Mouse (Mus musculus) c-Kit-negative CD71-positive TER-119-positive erythroid progenitor cells, embryonic 14.5 days (primary cell): ENCODE measurements around the gene Chst8.
A peak's percentile ranks its signal among the peaks of the same experiment; 100 is the strongest.

Experiments
- DNase-seq: peaks from one replicate; pipeline ENCODE4 v3.0.0-alpha.2; 2013; ENCODE audit warnings: low read depth, low spot score

The Chst8 gene

GRCm38 (mm10) chr7:34714848-34715460 is 97.6 kb downstream of the Chst8 start:
- DNase-seq, result no peak

GRCm38 (mm10) chr7:34709111-34709510 is 103.4 kb downstream of the Chst8 start:
- no peak for DNase-seq

- no peak for DNase-seq
These were observed 108.1 kb downstream of the Chst8 start for GRCm38 (mm10) chr7:34704401-34704800.

GRCm38 (mm10) chr7:34703437-34703836 is 109.1 kb downstream of the Chst8 start:
- DNase-seq, result no peak

- no peak for DNase-seq
These were observed 109.7 kb downstream of the Chst8 start for GRCm38 (mm10) chr7:34702718-34703351.

GRCm38 (mm10) chr7:34699888-34700287 is 112.6 kb downstream of the Chst8 start:
- no peak for DNase-seq

- no peak for DNase-seq
These were observed 114.3 kb downstream of the Chst8 start for GRCm38 (mm10) chr7:34698221-34698620.

- DNase-seq, result no peak
These were observed 116.4 kb downstream of the Chst8 start for GRCm38 (mm10) chr7:34696086-34696485.

GRCm38 (mm10) chr7:34694898-34695297 is 117.6 kb downstream of the Chst8 start:
- DNase-seq, result no peak

GRCm38 (mm10) chr7:34693916-34694315 is 118.6 kb downstream of the Chst8 start:
- no peak for DNase-seq

- DNase-seq, result no peak
These were observed 119.4 kb downstream of the Chst8 start for GRCm38 (mm10) chr7:34693072-34693471.

- DNase-seq, result no peak
These were observed 122.4 kb downstream of the Chst8 start for GRCm38 (mm10) chr7:34690111-34690510.

GRCm38 (mm10) chr7:34689028-34689427 is 123.5 kb downstream of the Chst8 start:
- no peak for DNase-seq

- DNase-seq, result no peak
These were observed 126.7 kb downstream of the Chst8 start for GRCm38 (mm10) chr7:34685801-34686200.

GRCm38 (mm10) chr7:34685176-34685575 is 127.3 kb downstream of the Chst8 start:
- no peak for DNase-seq

GRCm38 (mm10) chr7:34680771-34681421 is 131.6 kb downstream of the Chst8 start:
- no peak for DNase-seq

- no peak for DNase-seq
These were observed 132.6 kb downstream of the Chst8 start for GRCm38 (mm10) chr7:34679886-34680285.

- DNase-seq, result no peak
These were observed 136.5 kb downstream of the Chst8 start for GRCm38 (mm10) chr7:34675831-34676514.

GRCm38 (mm10) chr7:34675120-34675790 is 137.3 kb downstream of the Chst8 start:
- no peak for DNase-seq

- DNase-seq, result no peak
These were observed 139.6 kb downstream of the Chst8 start for GRCm38 (mm10) chr7:34672916-34673315.

- DNase-seq, result peak; percentile 27
These were observed 140.6 kb downstream of the Chst8 start for GRCm38 (mm10) chr7:34671911-34672310.

GRCm38 (mm10) chr7:34670778-34671177 is 141.7 kb downstream of the Chst8 start:
- DNase-seq, result no peak
